Mouse (Mus musculus): ENCODE measurements around the gene Brix1.

GRCm38 (mm10) chr15:10534591-10534990, 48.8 kb upstream of the Brix1 start:
- no peak for TF ChIP-seq CTCF (IDR thresholded peaks at IDR 0.05)
- TF ChIP-seq EP300 (IDR thresholded peaks at IDR 0.05) = no peak

All from lung, postnatal 0 days (tissue).